Mouse (Mus musculus) testis, adult 2 months (tissue): ENCODE data around the gene Wdr82.

Experiments used
- CTCF ChIP-seq: fragments of 200-500 bp; IDR thresholded peaks from 2 replicates; pipeline ENCODE4 v1.5.1; 2012; ENCODE audit warnings: low read depth, mild to moderate bottlenecking, inconsistent platforms, low read length, moderate library complexity; ENCODE audit not compliant: control insufficient read depth, insufficient read depth, insufficient replicate concordance
- POLR2A ChIP-seq: fragments of 200-500 bp; IDR thresholded peaks from 2 replicates; pipeline ENCODE4 v1.6.1; 2012; ENCODE audit warnings: low read depth, mild to moderate bottlenecking, inconsistent platforms, low read length, moderate library complexity; ENCODE audit not compliant: control insufficient read depth

GRCm38 (mm10) chr9:106212594-106212981 is 41.9 kb downstream of the Wdr82 start:
- TF ChIP-seq POLR2A (no peak), CTCF (no peak)
